Mouse (Mus musculus): Measurements from ENCODE around the gene 2210010C04Rik.

GRCm38 (mm10) chr6:41044753-41045152 is 9.4 kb upstream of the 2210010C04Rik start:
- TF ChIP-seq CTCF (IDR thresholded peaks at IDR 0.05; ENCODE audit: borderline replicate concordance, extremely low read depth, insufficient read depth, insufficient read length) (no peak), POLR2A (IDR thresholded peaks at IDR 0.05; ENCODE audit: borderline replicate concordance, extremely low read depth, insufficient read depth, insufficient read length, poor library complexity, severe bottlenecking) (no peak)
